Mouse (Mus musculus): ENCODE results near the gene Siva1. TPM values are rescaled to one million over a fixed set of nuclear protein-coding genes. Genes with fewer than 3 reads are reported as not detected.

The Siva1 gene
- polyA plus RNA-seq, 1 experiment from 2014 or later = 77.2 TPM

DNA sequence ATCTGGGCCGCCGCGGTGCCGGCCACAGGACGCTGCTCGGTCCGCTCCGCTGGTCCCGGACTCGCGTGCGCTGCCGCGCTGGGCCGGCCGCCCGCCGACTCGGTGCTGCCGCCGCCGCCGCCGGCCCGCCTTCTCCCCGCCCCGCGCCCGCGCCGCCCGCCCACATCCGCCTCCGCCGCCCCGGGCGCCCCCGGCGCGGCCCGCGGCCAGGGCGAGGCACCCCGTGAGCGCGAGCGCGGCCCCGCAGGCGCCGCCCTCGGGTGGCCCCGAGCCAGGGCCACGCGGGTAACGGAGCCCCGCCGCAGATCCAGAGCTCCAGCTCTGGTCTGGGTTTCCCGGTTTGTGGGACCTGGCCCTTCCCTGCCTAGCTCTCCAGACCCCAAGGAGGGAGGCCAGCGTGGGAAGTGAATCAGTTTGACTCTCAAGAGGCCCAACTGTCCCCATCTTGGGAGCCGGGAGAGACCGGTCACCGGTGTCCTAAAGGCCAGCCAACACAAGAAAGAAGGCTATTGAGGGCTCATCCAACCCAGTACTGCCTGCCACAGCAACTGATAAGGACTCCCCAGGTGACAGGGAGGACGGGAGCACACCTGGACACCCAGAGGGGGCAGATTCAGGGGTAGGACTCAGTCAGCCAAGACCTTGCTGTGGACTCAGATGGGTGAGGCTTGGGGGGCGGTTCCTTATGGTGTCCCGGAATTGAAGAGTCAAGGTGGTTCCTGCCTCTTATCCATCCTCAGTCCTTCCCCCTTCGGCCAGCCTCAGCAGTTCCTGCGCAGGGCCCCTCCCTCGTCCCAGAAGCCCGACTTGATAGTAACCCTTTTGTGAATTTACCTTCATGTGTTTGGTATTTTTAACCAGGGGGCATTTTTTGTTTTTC is 29.9 kb downstream of the Siva1 start, which contains the start of gene Akt1:
TSS of gene Akt1 (minus strand) at position 753 of the 880 bp plus-strand sequence.
- peak within 1 kb of the TSS; percentile 94 for H3K4me3 ChIP-seq
- H3K9me3 ChIP-seq = no peaks in the 10 kb centered on the region
- H3K27me3 ChIP-seq = peaks cover 12% of the 10 kb centered on the region
- peak; percentile 9; the same call in 1 of the 2 replicates for ATAC-seq (replicated peaks)
- peak within 1 kb of the TSS; percentile 98 for H3K9ac ChIP-seq (replicated peaks)
- under 1% methylated on average over 34 of the region's 70 CpGs for WGBS
- peaks cover 53% of the 10 kb centered on the region for H3K4me1 ChIP-seq
- peak within 1 kb of the TSS; percentile 87 for H3K4me2 ChIP-seq (replicated peaks)
- H3K36me3 ChIP-seq = peaks cover 12% of the 10 kb centered on the region; the same call in 1 of the 2 replicates
- peak within 1 kb of the TSS; percentile 91 for H3K27ac ChIP-seq (replicated peaks)

DNA sequence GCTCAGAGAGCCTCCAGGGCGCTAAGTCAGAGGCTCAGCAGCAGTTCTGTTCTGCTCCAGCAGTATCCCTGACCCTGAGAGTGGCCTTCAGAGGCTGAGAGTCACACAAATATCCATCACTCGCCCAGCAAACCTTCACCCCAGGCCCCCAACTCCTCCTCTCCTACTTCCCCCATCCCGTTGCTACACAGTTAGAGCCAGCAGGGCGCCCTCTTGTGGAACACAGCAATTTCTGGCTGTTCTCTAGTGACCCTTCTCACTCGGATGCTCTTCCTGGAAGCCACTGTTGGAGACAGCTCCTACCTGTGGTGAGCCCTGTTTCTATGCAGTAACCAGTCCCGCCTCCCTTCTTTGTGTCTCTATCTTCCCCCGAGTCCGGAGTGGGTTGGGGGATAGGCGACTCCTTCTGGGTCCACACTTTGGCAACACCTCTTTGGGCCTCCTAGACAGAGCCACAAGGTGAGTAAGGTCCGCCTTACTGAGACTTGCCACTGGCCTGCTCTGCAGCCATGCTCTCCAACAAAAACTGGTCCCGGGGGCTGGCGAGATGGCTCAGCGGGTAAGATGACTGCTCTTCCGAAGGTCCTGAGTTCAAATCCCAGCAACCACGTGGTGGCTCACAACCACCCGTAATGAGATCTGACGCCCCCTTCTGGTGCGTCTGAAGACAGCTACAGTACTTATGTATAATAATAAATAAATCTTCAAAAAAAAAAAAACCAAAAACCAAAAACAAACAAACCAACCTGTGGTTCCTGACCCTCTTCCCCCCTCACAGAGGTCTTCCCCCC is 31.0 kb downstream of the Siva1 start:
- H3K4me3 ChIP-seq = peak overlapping the region; percentile 94
- 0 out of 2 replicates have a peak overlapping the region, but pooled peaks have one; percentile 14 for H3K9ac ChIP-seq (replicated peaks)
- H3K27ac ChIP-seq (replicated peaks) = peak overlapping the region; percentile 91
- peaks cover 23% of the 10 kb centered on the region for H3K27me3 ChIP-seq
- H3K9me3 ChIP-seq = no peaks in the 10 kb centered on the region
- H3K4me2 ChIP-seq (replicated peaks) = peak overlapping the region; percentile 87
- 18% methylated on average over 18 of the region's 18 CpGs for WGBS
- peak; percentile 36 for ATAC-seq (replicated peaks)
- peaks cover 59% of the 10 kb centered on the region for H3K4me1 ChIP-seq
- peaks cover 7% of the 10 kb centered on the region; the same call in 1 of the 2 replicates for H3K36me3 ChIP-seq

DNA sequence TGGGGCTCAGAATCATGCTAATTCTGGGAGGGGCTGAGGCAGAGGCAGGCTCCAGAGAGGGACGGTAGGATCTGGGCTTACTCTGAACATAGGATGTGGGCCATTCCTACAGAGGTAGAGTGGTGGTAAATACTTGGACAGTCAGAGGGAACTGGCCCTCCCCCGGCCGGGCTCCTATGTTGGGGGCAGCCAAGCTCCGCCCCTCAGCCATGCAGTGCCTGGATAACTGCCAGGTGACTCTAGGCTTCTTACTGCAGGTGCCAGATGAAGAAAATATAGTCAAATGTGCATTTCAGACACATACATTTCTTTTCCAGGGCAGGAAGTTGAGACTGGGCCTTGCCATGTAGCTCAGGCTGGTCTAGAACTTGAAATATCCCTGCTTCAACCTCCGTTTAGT is 32.6 kb downstream of the Siva1 start:
- Histone ChIP-seq H3K4me3 (no peak overlapping the region), H3K4me2 (replicated peaks) (no peak overlapping the region), H3K36me3 (no peaks in the 10 kb centered on the region), H3K9ac (replicated peaks) (no peak overlapping the region), H3K27me3 (peaks cover 32% of the 10 kb centered on the region), H3K27ac (replicated peaks) (no peak overlapping the region), H3K9me3 (no peaks in the 10 kb centered on the region), H3K4me1 (peaks cover 43% of the 10 kb centered on the region)
- 50% methylated on average over 5 of the region's 5 CpGs for WGBS
- no peak for ATAC-seq (replicated peaks)

DNA sequence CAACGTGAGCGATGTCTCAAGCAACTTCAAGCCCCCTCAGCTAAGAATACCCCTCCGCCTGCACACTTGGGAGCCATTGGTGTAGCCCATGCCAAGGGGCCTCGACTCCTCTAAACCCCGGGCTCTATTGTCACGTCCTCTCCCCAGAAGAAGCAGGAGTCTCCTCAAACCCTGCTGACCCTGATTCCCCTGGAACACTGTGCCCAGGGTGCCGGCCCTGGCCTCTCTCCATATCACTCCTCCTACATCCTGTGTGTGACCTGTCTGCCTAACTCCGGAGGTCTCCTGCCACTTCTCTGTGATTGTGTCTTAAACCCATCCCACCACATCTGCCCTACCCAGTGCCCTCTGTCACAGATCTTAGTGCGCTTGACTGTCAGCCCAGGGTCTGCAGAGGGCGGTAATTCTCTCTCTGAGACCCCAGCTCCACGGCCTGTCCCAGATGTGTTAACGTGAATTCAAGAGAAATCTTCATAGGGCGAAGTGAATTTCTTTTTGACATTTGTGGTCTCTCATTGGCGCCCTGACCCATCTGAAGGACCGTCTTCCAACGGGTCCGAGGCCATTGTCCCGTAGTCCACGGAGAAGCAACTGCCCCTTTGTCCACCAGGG is 33.6 kb downstream of the Siva1 start:
- Histone ChIP-seq H3K9ac (replicated peaks) (peak overlapping the region; percentile 44), H3K4me3 (peak overlapping the region; percentile 47), H3K4me2 (replicated peaks) (peak overlapping the region; percentile 83), H3K36me3 (no peaks in the 10 kb centered on the region), H3K4me1 (peaks cover 33% of the 10 kb centered on the region), H3K27ac (replicated peaks) (no peak overlapping the region), H3K27me3 (peaks cover 32% of the 10 kb centered on the region), H3K9me3 (no peaks in the 10 kb centered on the region)
- WGBS = 17% methylated on average over 19 of the region's 19 CpGs
- ATAC-seq (replicated peaks) = no peak

DNA sequence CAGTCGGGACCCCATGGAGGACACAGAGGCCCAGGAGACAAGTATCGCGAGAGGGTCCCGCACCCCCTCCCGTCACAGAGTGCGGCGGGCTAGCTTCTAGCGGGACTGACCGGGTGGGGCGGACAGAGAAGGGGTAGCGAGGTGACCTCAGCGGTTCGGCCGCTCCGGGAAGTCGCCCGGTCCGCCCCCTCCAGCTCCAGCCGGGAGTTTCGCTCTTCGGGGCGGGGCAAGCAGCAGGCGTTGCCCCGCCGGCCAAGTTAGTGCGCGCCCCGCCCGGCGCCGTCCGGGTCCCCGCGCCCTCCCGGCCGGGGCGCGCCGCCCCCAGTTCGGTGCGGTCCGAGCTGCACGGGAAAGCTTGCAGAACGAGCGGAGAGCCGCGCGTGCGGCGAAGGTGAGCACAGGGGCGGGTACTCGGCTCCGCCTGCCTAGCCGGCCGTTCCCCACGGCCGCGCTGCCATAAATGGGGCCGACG is 34.1 kb downstream of the Siva1 start, which contains the start of gene Zbtb42:
TSS of gene Zbtb42 (plus strand) at position 274 of the 472 bp plus-strand sequence.
- peak within 1 kb of the TSS; percentile 44 for H3K9ac ChIP-seq (replicated peaks)
- peaks cover 30% of the 10 kb centered on the region for H3K4me1 ChIP-seq
- WGBS = under 1% methylated on average over 56 of the region's 60 CpGs
- no peaks in the 10 kb centered on the region for H3K36me3 ChIP-seq
- no peak within 1 kb of the TSS for H3K27ac ChIP-seq (replicated peaks)
- H3K4me2 ChIP-seq (replicated peaks) = peak within 1 kb of the TSS; percentile 83
- peaks cover 32% of the 10 kb centered on the region for H3K27me3 ChIP-seq
- H3K4me3 ChIP-seq = peak within 1 kb of the TSS; percentile 47
- ATAC-seq (replicated peaks) = no peak
- H3K9me3 ChIP-seq = no peaks in the 10 kb centered on the region

DNA sequence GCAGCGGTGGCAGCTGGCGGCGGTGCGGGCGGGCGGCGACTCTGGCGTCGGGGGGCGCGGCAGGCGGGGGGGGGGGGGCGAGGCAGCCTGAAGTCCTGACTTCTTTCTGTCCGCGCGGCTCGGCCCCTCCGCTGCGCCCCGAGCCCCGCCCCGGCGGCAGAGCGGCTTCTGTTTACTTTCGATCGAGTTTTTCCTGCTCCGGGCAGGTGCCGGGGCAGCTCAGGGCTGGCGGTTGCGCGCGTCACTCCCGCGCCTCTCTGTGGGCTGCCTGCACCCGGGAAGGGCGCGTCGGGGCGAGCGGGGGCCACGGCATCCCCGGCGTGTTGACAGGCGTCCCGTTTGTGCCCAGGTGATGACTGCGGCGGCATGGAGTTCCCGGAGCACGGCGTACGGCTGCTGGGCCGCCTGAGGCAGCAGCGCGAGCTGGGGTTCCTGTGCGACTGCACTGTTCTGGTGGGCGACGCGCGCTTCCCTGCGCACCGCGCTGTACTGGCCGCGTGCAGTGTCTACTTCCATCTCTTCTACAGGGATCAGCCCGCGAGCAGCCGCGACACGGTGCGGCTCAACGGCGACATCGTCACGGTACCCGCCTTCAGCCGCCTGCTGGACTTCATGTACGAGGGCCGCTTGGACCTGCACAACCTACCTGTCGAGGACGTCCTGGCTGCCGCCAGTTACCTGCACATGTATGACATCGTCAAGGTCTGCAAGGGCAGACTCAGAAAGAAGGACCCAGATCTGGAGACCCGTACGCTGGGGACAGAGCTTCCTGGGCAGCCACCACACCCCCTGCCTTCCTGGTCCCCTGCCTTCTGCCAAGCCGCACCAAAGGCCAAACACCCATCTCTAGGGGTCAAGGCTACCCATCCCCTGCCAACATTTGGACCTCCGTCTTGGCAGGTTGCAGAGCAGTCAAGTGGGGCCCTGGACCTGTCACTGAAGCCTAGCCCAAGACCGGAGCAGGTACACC is 34.8 kb downstream of the Siva1 start:
- Histone ChIP-seq H3K9me3 (no peaks in the 10 kb centered on the region), H3K4me1 (peaks cover 29% of the 10 kb centered on the region), H3K27ac (replicated peaks) (no peak overlapping the region), H3K27me3 (peaks cover 32% of the 10 kb centered on the region), H3K4me3 (peak overlapping the region; percentile 47), H3K36me3 (no peaks in the 10 kb centered on the region), H3K4me2 (replicated peaks) (peak overlapping the region; percentile 83), H3K9ac (replicated peaks) (peak overlapping the region; percentile 44)
- ATAC-seq (replicated peaks) = peak; percentile 49; the same call in 1 of the 2 replicates
- 3% methylated on average over 80 of the region's 87 CpGs for WGBS

DNA sequence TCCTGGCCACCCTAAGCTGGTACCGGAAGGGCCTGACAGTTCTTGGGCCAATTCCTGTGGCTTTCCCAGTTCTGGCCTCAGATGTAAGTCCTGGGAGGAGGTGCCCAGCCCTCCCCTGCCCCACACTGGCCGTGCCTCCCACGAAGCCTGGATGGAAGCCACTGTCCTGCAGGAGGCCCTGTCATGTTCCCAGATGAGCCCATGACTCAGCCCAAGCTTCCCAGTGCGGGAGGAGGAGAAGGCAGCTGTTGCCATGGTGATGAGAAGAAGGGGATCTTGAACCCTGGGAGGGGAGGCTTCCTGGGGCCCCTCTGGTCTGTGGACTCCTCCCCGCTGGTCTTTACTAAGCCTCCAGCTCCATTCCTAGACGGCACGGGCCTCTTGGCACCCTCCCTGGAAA is 38.9 kb downstream of the Siva1 start:
- no peak overlapping the region for H3K27ac ChIP-seq (replicated peaks)
- H3K27me3 ChIP-seq = peaks cover 25% of the 10 kb centered on the region
- no peak overlapping the region for H3K4me2 ChIP-seq (replicated peaks)
- no peak for ATAC-seq (replicated peaks)
- no peaks in the 10 kb centered on the region for H3K36me3 ChIP-seq
- H3K4me3 ChIP-seq = no peak overlapping the region
- H3K4me1 ChIP-seq = peaks cover 16% of the 10 kb centered on the region
- no peak overlapping the region for H3K9ac ChIP-seq (replicated peaks)
- 47% methylated on average over 7 of the region's 7 CpGs for WGBS
- H3K9me3 ChIP-seq = no peaks in the 10 kb centered on the region

DNA sequence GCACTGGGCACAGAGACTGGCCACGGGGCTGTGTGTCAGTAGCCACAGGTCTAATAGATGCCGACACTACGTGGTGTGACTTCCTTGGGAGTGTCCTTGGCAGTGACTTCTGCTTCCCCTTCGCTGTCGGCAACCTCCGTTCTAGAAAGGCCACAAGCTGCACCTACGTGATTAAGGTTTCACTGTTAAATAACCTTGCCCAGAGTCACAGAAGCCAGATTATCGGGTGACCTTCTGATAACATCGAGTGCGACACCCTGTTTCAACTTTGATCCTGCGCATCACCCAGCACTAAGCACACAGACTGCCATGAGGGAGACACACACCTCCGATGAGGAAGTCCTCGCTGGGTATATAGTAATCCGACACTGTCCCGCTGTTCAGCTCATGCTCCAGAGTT is 44.0 kb downstream of the Siva1 start:
- Histone ChIP-seq H3K27me3 (no peaks in the 10 kb centered on the region), H3K9ac (replicated peaks) (no peak overlapping the region), H3K4me3 (no peak overlapping the region), H3K4me1 (peaks cover 10% of the 10 kb centered on the region), H3K27ac (replicated peaks) (no peak overlapping the region), H3K4me2 (replicated peaks) (no peak overlapping the region), H3K9me3 (no peaks in the 10 kb centered on the region), H3K36me3 (no peaks in the 10 kb centered on the region)
- no peak for ATAC-seq (replicated peaks)
- 83% methylated on average over 15 of the region's 15 CpGs for WGBS

DNA sequence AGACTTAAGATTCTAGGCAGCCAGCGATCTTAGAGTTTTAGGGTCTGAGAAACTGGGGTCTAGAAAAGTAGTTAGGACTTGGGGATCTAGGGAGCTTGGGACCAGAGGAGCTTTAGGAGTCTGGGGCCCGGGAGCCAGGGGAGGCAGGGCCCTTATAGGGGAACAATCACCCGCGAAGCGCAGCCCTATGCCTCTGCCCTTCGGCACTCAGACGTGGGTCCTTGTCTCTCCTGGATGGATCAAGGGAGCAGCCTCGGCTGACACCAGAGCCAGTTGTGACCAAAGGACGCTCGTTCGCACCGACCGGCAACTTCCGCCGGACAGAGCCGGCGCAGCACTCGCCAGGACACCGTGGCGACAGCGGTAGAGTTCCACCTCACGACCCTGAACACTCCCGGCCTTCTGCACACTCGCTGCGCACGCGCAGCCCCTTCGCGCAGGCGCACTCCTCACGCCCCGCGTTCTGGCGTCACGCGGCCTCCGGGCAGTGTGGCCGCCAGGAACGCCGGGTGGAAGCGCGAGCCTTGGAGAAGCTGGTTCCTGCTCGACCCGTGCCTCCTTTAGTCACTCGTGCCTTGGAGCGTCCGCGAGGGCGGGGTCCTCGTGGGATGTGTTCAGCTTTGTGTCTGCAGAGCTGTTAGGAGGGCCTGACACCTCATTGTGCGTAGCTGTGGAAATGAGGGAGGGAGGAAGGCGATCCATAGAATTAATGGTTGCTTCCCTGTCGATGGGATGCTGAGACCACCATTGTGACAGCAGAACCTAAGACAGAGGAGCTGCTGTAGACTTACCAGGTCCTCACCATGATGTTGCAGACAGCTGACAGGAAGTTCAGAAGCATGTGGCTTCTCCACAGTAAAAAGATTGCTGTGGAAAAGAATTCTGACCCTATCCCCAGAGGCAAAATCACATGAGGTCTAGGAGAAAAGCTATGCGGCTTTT is 49.0 kb downstream of the Siva1 start:
- Histone ChIP-seq H3K4me1 (peaks cover 17% of the 10 kb centered on the region), H3K9me3 (no peaks in the 10 kb centered on the region), H3K27ac (replicated peaks) (peak overlapping the region; percentile 93), H3K4me3 (peak overlapping the region; percentile 73), H3K4me2 (replicated peaks) (peak overlapping the region; percentile 80), H3K27me3 (0 out of 2 replicates have a peak, but pooled peaks cover 3% of the 10 kb centered on the region), H3K36me3 (no peaks in the 10 kb centered on the region), H3K9ac (replicated peaks) (peak overlapping the region; percentile 92)
- 3% methylated on average over 54 of the region's 54 CpGs for WGBS
- peak; percentile 96 for ATAC-seq (replicated peaks)

DNA sequence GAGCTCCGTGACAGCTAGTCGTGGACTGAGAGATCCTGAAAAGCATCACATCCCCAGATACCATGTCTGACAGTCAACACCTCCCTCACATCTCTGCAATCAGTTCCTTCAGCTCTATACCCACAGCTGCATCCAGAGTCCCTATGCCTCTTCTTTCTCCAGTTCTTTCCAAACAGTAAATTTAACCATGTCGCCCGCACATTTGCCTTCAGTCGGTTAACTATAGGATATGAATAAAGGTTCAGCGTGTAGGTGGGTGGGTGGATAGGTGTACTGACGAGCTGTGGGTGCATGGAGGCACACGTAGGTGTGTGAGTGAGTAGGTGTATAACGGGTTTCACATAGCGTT is 49.6 kb downstream of the Siva1 start:
- Histone ChIP-seq H3K27me3 (0 out of 2 replicates have a peak, but pooled peaks cover 3% of the 10 kb centered on the region), H3K9me3 (no peaks in the 10 kb centered on the region), H3K9ac (replicated peaks) (peak overlapping the region; percentile 92), H3K27ac (replicated peaks) (peak overlapping the region; percentile 93), H3K4me1 (peaks cover 17% of the 10 kb centered on the region), H3K36me3 (no peaks in the 10 kb centered on the region), H3K4me2 (replicated peaks) (peak overlapping the region; percentile 80), H3K4me3 (peak overlapping the region; percentile 73)
- ATAC-seq (replicated peaks) = no peak; the same call in 1 of the 2 replicates
- WGBS = 79% methylated on average over 10 of the region's 10 CpGs

Measured in forebrain, embryonic 15.5 days (tissue).